Mouse (Mus musculus) urinary bladder, adult 2 months (tissue): Measurements from ENCODE around the gene Usp8. TPM values are rescaled to one million over a fixed set of nuclear protein-coding genes. Genes with fewer than 3 reads are reported as not detected.

Source experiments
- DNase-seq: peaks from one replicate; pipeline ENCODE4 v3.0.0; 2022; ENCODE audit warnings: low spot score
- polyA plus RNA-seq: library from polyadenylated mRNA; depleted of rRNA; stranded (reverse); fragments of >200 nt; gene quantifications from 2 replicates; pipeline ENCODE4 v1.2.3, GENCODE M21; 2012

Gene Usp8
- polyA plus RNA-seq, 1 experiment: 38.9 TPM

DNA sequence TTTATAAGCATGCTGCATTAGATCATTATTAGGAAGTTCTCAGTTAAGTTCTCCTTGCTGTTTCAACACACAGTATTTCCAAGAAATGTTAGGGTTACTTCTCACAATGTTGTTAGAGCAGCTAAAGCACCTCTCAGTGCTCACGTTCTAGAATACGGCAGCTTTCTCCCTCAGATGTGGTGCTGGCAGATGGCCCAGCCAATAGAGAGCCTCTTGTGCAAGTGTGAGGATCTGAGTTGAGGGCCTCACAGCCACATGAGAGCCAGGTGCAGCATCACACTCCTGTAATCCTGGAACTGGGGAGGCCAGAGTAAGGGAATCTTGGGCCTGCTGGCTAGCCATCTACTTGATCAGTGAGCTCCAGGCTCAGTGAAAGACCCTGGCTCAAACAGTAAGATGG, 33.2 kb downstream of the Usp8 start:
- DNase-seq: no peak

DNA sequence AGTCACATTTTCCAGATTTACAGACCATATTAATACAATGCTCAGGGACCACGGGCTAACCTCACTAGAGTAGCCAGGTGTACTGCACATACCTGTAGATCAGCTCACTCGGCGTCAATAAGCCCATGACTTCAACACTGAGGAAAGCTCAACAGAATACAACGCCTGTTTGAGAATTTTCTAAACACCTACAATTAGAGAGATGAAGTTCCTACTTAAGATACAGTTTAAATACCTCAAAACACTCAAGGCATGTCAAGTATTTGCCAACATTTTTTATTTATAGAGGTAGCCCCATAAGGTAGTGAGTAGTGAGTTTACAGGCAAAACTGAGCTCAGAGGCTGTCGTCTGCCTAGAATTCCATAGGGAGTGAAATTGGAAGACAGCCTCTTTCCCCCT, 36.3 kb downstream of the Usp8 start:
- DNase-seq: no peak

DNA sequence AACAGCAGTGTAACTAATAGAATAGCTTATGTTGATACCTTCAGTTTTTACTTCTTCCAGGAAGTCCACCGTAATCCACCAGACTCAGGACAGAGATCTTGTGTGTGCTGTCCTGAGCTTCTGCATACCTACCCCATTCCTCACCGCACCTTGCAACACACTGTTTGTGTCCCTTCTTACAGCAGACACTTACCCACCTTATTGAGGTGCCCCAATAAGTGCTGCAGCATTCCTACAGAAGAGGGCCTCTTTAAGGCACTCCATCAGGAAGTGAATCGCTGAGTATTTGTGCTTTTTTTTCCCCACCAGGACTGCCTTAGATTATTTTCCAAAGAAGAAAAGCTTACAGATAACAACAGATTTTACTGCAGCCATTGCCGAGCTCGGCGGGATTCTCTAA, 48.5 kb downstream of the Usp8 start:
- no peak for DNase-seq

DNA sequence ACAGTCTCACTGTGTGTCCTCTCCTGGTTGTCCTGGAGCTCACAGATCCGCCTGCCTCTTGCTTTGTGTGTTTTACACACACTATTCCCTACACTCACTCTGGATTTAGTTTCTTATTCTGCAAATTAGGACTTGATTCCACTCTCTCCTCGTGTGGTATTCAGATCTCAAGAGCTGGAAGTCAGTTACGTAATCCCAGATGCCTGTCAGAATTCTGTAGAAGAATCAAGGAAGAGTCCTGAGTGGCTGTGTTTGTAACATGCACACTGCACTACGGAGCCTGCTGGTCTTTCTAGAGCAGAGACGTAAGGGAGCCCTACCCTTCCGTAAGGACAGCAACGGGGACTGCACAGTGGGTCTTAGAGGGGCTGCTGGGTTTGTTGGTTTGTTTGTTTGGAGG, 52.2 kb downstream of the Usp8 start:
- no peak for DNase-seq

DNA sequence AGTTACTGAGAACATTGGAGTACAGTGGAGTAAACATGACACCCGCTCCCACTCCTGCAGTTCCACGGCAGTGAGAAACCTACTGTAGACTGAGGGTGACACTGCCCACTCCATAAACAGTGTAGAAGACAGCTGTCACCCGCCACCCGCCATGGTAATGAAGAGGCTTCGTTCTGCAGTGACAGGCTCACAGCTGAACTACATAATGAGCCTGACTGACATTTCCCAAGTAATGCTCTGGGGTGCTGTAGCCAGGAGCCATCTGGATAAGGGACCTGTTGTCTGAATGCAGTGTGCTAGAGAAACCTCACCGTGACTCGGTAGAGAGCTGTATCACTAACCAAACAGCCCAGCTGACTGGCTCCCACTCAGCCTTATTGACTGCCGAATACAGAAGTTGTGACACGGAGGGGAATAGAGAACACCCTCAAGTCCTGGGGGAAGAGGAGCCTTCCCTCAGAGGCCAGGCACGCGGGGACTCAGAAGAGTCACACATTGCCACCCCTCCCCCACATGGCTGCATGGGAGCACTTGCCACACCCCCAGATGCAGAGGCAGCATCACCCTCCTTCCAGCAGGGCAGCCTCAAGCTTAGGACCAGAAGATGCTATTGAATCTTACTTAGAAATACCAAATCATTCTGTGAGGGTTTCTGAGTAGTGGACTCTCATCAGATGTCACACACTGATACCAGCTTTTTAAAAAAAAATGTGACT, 58.9 kb downstream of the Usp8 start:
- DNase-seq: no peak

DNA sequence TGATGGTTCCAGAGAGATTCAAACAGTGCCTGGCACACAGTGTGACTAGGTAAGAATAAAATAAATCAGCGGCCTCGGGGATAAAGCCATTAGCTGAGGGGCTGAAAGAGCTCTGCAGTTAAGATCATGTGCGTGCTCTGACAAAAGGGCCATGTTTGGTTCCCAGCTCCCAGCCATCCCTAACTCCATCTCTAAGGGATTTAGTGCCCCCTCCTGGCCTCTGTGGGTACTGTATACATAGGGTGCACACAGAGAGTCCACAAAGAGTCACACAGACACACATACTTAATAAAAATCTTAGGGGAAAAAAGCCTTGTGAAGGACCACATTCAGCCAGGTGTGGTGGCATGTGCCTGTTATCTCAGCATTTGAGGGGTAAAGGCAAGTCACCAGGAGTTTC, 60.5 kb downstream of the Usp8 start:
- no peak for DNase-seq

DNA sequence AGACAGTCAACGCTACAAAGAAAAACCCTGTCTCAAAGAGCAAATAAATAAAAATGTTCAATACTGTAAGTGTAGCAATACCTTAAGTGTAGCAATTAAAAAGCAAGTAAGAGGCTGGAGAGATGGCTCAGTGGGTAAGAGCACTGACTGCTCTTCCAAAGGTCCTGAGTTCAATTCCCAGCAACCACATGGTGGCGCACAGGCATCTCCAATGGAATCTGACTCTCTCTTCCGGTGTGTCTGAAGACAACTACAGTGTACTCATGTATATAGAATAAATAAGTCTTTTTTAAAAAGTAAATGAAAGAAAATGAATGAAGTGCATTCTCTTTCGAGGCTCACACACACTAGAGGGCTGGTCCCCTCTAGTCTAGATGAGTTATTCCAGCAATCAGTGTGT, 61.1 kb downstream of the Usp8 start:
- no peak for DNase-seq

DNA sequence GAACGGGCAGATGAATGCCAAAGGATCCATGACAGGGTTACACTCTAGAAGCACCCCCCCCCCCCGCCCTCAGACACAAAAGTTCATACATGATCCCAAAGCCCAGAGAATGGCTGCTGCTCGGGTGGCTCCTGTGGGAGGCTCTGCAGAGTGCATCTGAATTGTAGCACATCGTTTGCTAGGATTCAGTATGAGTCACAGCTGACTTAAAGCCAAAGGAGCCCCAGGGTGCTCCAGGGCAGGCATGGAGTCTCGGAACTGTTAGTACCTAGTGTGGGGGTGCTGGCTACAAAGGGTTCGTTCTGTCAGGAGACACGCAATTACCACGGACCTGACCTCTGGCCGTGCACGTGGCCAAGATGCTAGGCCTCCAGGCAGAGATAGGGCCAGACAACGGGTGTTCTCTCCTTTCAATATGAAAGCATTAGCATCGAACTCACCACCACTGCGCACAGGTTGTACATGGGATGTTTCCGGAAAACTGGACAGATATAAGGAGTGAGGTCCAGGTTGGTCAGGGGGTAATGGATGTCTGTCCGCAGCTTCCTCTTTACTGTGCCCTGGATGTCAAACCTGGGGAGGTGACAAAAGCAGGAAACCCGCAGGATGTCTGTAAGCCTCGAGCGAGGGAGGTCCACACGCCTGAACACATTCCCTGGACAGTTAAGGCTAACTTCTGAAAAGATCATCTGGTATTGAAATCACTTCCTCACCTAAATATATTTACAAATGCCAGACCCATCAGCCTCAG, 62.5 kb downstream of the Usp8 start:
- no peak for DNase-seq

DNA sequence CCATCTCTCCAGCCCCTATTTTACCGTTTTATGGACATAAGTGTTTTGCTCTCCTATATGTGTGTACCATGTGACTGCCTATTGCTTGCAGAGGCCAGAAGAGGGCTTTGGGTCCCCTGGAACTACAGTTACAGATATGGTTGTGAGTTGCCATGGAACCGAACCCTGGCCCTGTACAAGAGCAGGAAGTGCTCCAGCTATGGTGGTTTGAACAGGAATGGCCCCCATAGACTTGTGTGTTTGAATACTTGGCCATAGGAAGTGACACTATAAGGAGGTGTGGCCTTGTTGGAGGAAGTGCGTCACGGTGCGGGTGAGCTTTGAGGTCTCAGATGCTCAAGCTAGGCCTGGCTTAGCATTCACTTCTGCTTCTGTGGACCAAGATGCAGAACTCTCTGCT, 65.1 kb downstream of the Usp8 start:
- DNase-seq: no peak

DNA sequence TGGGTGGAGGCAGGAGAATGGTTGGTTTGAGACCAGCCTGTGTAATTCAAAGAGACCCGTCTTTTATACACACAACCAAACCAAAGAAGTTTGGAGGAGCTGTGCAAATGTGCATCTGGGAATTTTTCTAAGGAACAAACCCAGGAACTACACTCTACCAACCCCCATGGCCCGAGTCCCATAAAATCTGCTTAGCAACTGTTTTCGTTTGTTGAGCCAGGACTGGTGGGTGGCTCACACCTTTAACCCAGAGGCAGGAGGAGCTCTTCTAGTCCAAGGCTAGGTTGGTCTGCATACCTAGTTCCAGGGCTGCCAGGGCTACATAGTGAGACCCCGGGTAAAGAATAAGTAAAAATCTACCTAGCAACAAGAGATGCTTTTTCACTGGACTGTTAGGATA, 68.8 kb downstream of the Usp8 start:
- no peak for DNase-seq

DNA sequence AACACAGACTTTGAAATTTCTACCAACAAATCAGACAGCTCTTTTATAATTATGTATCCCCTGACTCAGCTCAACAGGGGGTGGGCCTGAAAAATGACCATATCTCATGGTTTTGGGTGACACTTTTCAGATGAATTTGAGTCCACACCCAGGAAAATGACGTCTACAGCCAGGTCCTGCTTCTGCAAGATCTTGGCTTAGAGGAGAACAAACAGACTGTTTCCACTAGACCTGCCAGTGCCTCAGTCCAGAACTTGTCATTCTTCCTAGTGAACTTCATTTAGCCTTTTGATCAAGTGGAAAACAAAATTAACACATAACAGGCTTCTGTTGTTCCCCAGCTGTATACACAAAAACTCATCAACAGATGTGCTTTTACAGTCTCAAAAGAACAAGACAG, 69.3 kb downstream of the Usp8 start:
- DNase-seq: no peak

DNA sequence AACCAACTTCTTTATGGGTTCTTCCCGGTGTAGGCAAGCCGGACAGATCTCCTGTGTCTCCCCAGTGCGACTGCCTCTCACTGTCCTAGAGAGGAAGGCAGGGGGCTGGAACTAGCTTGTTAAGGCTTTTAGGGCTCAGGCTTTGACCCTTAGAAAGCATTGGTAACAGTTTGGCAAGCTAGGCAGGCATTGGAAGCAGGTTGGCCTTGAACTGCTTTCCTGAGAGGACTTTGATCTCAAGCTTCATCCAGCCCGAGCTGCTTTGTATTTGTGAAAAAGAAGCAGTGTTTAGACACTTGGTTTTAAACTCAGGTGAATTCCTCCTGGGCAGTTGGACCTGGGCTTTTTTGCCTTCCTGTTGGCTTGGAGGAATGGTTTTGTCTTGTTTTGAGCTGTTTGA, 71.7 kb downstream of the Usp8 start:
- no peak for DNase-seq

DNA sequence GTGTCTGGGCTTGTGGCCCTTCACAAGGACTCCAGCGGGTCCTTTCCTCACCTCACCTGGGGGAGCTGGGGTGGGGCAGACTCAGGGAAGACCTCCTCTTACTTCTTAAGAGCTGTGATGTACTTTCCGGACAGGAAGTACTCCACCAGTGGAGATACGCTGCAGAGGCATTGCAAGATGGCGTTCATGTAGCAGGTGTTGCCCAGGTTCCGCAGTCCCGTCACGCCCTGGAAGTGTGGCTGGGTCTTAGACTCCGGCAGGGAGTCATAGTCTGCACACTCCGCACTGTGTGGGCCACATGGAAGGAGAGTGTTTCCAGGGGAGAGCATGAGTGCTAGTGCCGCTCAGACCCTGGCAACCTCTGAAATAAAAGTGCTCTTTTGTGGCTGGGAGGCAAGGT, 73.2 kb downstream of the Usp8 start:
- no peak for DNase-seq

DNA sequence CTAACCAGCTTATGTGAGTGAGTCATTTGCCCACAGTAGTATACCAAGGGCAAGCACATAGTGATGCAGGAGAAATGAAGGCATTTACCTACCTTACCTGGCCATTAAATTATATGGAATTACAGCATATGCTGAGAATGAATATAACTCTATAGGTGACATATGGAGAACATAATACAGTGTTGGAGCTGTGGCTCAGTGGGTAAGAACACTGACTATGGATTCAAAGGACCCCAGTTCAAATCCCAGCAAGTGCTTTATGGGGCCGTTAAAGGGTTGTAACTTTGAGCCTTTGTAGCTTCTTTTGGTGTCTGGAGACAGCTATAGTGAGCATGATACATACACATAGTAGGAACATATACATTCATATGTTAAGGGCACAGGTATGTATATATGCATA, 74.3 kb downstream of the Usp8 start:
- DNase-seq: no peak

DNA sequence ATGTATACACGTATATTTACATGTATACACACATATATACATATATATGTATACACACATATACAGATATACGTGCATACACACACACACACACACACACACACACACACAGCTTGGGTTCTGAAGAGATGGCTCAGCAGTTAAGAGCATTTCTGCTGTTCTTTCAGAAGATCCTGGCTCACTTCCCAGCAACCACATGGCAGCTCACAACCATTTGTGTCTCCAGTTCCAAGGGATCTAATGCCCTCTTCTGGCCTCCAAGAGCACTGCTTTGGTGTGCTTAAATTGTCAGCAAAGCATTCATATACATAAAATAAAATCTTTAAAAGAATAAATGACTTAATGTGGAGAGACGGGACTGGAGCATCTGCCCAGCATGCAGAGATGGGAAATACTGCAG, 75.3 kb downstream of the Usp8 start:
- no peak for DNase-seq

DNA sequence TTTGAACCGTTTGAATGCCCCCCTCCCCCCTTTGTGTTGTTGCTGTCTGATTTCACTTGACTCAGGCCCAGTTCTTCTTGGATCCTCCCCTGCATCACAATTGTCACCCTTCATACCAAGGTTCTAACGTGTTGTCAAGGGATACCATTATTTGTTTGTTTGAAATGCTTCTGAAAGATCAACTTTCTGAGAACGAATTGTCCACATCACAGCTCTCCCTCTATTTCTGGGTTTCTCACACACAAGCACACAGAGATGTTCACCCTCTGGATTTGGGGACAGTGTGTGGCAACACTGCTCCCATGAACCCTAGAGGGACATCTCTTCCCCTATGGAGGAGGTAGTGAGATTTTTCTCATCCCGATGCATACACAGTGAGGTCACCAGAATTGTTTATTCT, 76.2 kb downstream of the Usp8 start, which contains the start of gene Usp50:
Gene Usp50 (minus strand): TSS at position 101 of the 400 bp plus-strand sequence.
- no peak for DNase-seq

DNA sequence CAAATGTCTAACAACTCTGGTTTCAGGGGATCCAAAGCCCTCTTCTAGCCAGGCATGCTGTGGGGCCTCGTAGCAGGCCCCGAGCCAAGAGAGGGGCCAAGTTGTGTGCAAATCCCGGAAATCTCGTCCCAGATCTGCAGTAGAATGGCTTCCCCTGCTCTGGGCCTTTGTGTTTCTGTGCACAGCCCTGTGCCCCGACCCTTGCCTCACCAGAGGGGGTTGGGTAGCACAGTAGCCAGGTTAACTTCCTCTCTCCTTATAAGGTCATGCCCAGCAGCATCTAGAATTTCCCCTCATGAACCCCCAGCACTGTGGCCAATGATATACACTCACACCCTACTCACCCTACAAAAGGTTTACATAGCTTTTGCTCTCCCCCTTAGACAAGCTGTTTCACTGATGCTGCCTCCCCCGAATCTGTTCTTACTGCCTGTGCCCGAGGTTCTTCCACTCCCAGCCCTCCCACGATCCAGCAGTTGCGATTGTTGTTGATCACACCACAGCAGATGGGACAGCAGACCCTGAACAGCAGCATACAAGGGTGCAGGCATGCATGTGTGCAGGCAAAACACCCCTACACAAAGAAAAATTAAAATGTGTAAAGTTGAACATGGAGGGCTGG, 80.7 kb downstream of the Usp8 start:
- DNase-seq: no peak

DNA sequence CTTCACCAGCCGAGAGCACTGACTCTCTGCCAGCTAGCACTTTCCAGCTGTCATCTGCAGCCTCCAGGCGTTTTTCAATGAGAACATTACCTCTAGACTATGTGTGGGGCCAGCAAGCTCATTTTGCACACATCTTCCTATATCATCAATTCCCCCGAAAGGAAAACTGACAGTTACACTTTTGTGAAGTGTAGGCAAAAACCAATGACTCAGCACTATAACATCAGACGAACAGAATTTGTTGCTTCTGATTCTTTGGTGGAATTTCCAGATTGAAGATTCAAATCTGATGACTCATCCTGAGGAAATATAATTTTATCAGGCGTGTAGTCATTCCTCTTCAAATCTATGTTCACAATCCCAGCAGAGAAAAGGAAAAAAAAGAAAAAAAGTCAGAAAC, 85.5 kb downstream of the Usp8 start:
- no peak for DNase-seq

DNA sequence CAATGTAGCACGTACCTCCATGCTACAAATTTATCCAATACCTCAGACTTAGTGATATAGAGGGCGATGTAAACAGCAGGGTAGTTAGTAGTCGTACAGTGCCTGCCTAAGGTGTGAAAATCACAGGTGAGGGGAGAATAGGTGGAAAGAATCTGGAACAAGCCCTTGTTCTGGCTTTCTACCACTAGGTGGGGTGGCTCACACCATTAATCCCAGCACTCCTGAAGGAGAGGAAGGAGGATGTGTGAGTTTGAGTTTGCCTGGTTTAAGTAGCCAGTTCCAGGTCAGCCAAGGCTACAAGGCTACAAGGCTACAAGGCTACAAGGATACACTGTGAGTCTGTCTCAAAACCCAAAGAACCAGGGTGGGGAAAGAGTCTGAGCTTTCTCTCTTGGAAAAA, 88.6 kb downstream of the Usp8 start:
- DNase-seq: no peak

DNA sequence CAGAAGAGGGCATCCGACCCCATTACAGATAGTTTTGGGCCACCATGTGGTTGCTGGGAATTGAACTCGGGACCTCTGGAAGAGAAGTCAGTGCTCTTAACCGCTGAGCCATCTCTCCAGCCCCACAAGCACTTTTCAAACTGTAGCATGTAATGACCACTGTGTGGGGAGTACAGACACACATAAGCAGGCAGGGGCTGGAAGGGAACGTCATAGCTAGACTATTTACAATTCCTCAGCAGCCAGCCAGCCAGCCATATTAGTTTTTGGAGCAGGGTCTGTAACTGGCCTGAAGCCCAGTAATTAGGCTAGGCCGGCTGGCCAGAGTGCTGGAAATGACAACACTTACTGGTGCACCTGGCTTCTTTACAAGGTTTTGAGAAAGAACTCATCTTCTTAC, 91.3 kb downstream of the Usp8 start:
- no peak for DNase-seq

DNA sequence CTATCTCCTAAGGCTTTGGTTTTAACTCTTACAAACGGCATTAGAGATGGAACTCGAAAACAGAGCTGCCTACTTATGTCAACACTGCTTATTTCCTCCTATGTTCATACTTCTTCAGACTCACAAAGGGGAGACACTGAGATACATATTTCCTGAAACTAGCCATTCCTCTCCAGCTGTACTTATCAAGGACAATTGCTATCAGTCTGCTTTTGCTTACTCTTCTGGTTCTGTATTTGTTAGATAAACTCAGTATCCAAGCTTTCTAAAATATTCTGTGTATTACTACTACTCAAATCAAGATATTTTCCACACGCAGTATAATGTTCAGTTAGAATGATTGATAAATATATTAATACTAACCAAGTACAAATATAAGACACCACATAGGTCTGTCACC, 94.9 kb downstream of the Usp8 start:
- DNase-seq: no peak
